13 mouse cellular contexts compared by ENCODE assay signal in genomic region chr19:30450869-30451542, GRCm38 (mm10).
A peak's percentile ranks its signal among the peaks of the same experiment; 100 is the strongest.
DNase-seq lines count a peak whose midpoint lies in the region; ATAC-seq and TF ChIP-seq lines count a peak whose summit lies in the region.
"Had no signal": no experiment of that assay in that cellular context is flagged by ENCODE, and none has a peak within 500 bp of the region (broad histone marks: within the 10 kb centered on the region; RNA-seq: fewer than 3 reads in every experiment).

No protein-coding gene starts in this region.

- H3K27ac ChIP-seq in forebrain, embryonic 14.5 days (ENCODE audit: low read depth, low read length): no peak overlapping the region
- H3K27ac ChIP-seq in forebrain, embryonic 10.5 days: no peak overlapping the region
- no peak overlapping the region for H3K27ac ChIP-seq in lung, embryonic 14.5 days (ENCODE audit: low read depth)

- peak; percentile 25 for DNase-seq in forebrain, embryonic 14.5 days (ENCODE audit: low spot score)
- no peak for DNase-seq in forebrain, embryonic 10.5 days (ENCODE audit: extremely low spot score, low spot score)
- peak; percentile 12 for DNase-seq in lung, embryonic 14.5 days
- DNase-seq in lung, adult 2 months: no peak
- peak; percentile 85 for DNase-seq in Muller cell, postnatal 12 days (ENCODE audit: inconsistent ontology term)
- DNase-seq in gastrocnemius, postnatal 25 days: peak; percentile 29
- no peak for DNase-seq in urinary bladder, adult 2 months (ENCODE audit: low spot score)
- DNase-seq in adrenal gland, adult 8-10 months: no peak
- DNase-seq: adrenal gland, postnatal 14 days; cerebellum, adult 9-10 months; liver had no signal

- no peaks in the 10 kb centered on the region for H3K36me3 ChIP-seq in forebrain, embryonic 14.5 days (ENCODE audit: control insufficient read depth, insufficient read depth, low read length)
- no peaks in the 10 kb centered on the region for H3K36me3 ChIP-seq in forebrain, embryonic 10.5 days (replicated peaks)
- no peaks in the 10 kb centered on the region for H3K36me3 ChIP-seq in lung, embryonic 14.5 days (ENCODE audit: insufficient read depth)

- 89% methylated on average over 13 of the region's 13 CpGs for WGBS in forebrain, embryonic 14.5 days
- WGBS in forebrain, embryonic 10.5 days: 92% methylated on average over 13 of the region's 13 CpGs
- 86% methylated on average over 13 of the region's 13 CpGs for WGBS in lung, embryonic 14.5 days
- WGBS in lung, adult 2 months: 77% methylated on average over 13 of the region's 13 CpGs

- H3K4me3 ChIP-seq in forebrain, embryonic 14.5 days (ENCODE audit: low read depth, low read length): no peak overlapping the region
- no peak overlapping the region for H3K4me3 ChIP-seq in forebrain, embryonic 10.5 days
- H3K4me3 ChIP-seq in lung, embryonic 14.5 days (ENCODE audit: low read depth, low read length): no peak overlapping the region
- no peak overlapping the region for H3K4me3 ChIP-seq in lung, adult 2 months (replicated peaks; ENCODE audit: extremely low read depth, low read depth, low read length)
- H3K4me3 ChIP-seq: erythroblast, embryonic 14.5 days had no signal

- H3K27me3 ChIP-seq in forebrain, embryonic 14.5 days (replicated peaks; ENCODE audit: control insufficient read depth, insufficient read depth, low read length): no peaks in the 10 kb centered on the region
- H3K27me3 ChIP-seq in forebrain, embryonic 10.5 days (ENCODE audit: poor library complexity, severe bottlenecking): peaks cover 12% of the 10 kb centered on the region
- no peaks in the 10 kb centered on the region for H3K27me3 ChIP-seq in lung, embryonic 14.5 days (ENCODE audit: insufficient read depth, low read length)

- TF ChIP-seq CTCF in lung, embryonic 14.5 days (IDR thresholded peaks at IDR 0.05; ENCODE audit: low read depth): no peak
- TF ChIP-seq CTCF in lung, adult 2 months (IDR thresholded peaks at IDR 0.05; ENCODE audit: insufficient read depth, low read length): no peak

- H3K4me1 ChIP-seq in forebrain, embryonic 14.5 days (ENCODE audit: control insufficient read depth, insufficient read depth, low read length): no peaks in the 10 kb centered on the region
- H3K4me1 ChIP-seq in forebrain, embryonic 10.5 days: peaks cover 8% of the 10 kb centered on the region
- H3K4me1 ChIP-seq in lung, embryonic 14.5 days (ENCODE audit: insufficient read depth): no peaks in the 10 kb centered on the region
- H3K4me1 ChIP-seq in lung, adult 2 months (ENCODE audit: control insufficient read depth, insufficient read depth, low read length): no peaks in the 10 kb centered on the region

- no peak overlapping the region for H3K4me2 ChIP-seq in forebrain, embryonic 14.5 days (ENCODE audit: low read length)
- H3K4me2 ChIP-seq in lung, embryonic 14.5 days: no peak overlapping the region

- TF ChIP-seq POLR2A in lung, adult 2 months (IDR thresholded peaks at IDR 0.05; ENCODE audit: borderline replicate concordance, extremely low read depth, low read depth, low read length): no peak

- no peak overlapping the region for H3K9ac ChIP-seq in forebrain, embryonic 14.5 days (ENCODE audit: low read length)
- H3K9ac ChIP-seq in lung, embryonic 14.5 days: no peak overlapping the region

- ATAC-seq in forebrain, embryonic 14.5 days: no peak
- no peak for ATAC-seq in lung, embryonic 14.5 days (ENCODE audit: insufficient read depth)
- ATAC-seq: Patski had no signal

- H3K9me3 ChIP-seq in forebrain, embryonic 14.5 days (replicated peaks; ENCODE audit: control insufficient read depth, low read length): no peaks in the 10 kb centered on the region
- H3K9me3 ChIP-seq in forebrain, embryonic 10.5 days: no peaks in the 10 kb centered on the region
- no peaks in the 10 kb centered on the region for H3K9me3 ChIP-seq in lung, embryonic 14.5 days (ENCODE audit: low read depth, low read length)

Comparison
In these comparisons a context has a peak if more than half of its experiments do, and no peak if none do; other contexts are left out.
1. DNase-seq: peak in forebrain, embryonic 14.5 days (single experiment), lung, embryonic 14.5 days (single experiment), Muller cell, postnatal 12 days (single experiment) and gastrocnemius, postnatal 25 days (single experiment); none in forebrain, embryonic 10.5 days (single experiment), lung, adult 2 months (single experiment), urinary bladder, adult 2 months (single experiment) and adrenal gland, adult 8-10 months (single experiment).